Mouse (Mus musculus) cerebellum, postnatal 36 days (tissue): ENCODE measurements at regions not wholly inside any gene's neighbourhood (a gene's known extent, or its start where the extent isn't known, plus 50 kb on each side); places are given as distances from the start of the nearest gene placed in this dataset.

Experiments used
- DNase-seq, 2 experiments: peaks; one replicate each; pipeline ENCODE4 v3.0.0; 2021 to 2022; ENCODE audit warnings: mixed read lengths in 2 of 2

GRCm38 (mm10) chr15:87290987-87291529 is 253.0 kb upstream of the Fam19a5 start:
- DNase-seq = no peak

GRCm38 (mm10) chr15:87319896-87320295 is 224.2 kb upstream of the Fam19a5 start:
- no peak for DNase-seq

- DNase-seq = peak; percentile 25 to 28
Measured at GRCm38 (mm10) chr15:87321067-87321985, 222.8 kb upstream of the Fam19a5 start.

GRCm38 (mm10) chr15:87325389-87325788 is 218.7 kb upstream of the Fam19a5 start:
- DNase-seq = no peak

- no peak for DNase-seq
Measured at GRCm38 (mm10) chr15:87326281-87326680, 217.8 kb upstream of the Fam19a5 start.

GRCm38 (mm10) chr15:87332441-87332840 is 211.7 kb upstream of the Fam19a5 start:
- no peak for DNase-seq

GRCm38 (mm10) chr15:87333527-87333926 is 210.6 kb upstream of the Fam19a5 start:
- DNase-seq = no peak

- no peak for DNase-seq
Measured at GRCm38 (mm10) chr15:87334430-87334829, 209.7 kb upstream of the Fam19a5 start.

GRCm38 (mm10) chr15:87335324-87335723 is 208.8 kb upstream of the Fam19a5 start:
- DNase-seq = no peak

- peak; percentile 71 to 72 for DNase-seq
Measured at GRCm38 (mm10) chr15:87335737-87336136, 208.4 kb upstream of the Fam19a5 start.

- no peak for DNase-seq
Measured at GRCm38 (mm10) chr15:87339904-87340303, 204.2 kb upstream of the Fam19a5 start.

GRCm38 (mm10) chr15:87342656-87343055 is 201.4 kb upstream of the Fam19a5 start:
- DNase-seq = peak in 1 of 2 experiments; percentile 38

- peak in 1 of 2 experiments; percentile 52 for DNase-seq
Measured at GRCm38 (mm10) chr15:87345826-87346225, 198.3 kb upstream of the Fam19a5 start.

- DNase-seq = peak; percentile 64 to 67
Measured at GRCm38 (mm10) chr15:87349533-87350247, 194.4 kb upstream of the Fam19a5 start.

- DNase-seq = no peak
Measured at GRCm38 (mm10) chr15:87352812-87353211, 191.3 kb upstream of the Fam19a5 start.

- DNase-seq = no peak
Measured at GRCm38 (mm10) chr15:87353886-87354285, 190.2 kb upstream of the Fam19a5 start.

GRCm38 (mm10) chr15:87360457-87360856 is 183.6 kb upstream of the Fam19a5 start:
- no peak for DNase-seq

- peak; percentile 54 to 56 for DNase-seq
Measured at GRCm38 (mm10) chr15:87365712-87366361, 178.3 kb upstream of the Fam19a5 start.

- no peak for DNase-seq
Measured at GRCm38 (mm10) chr15:87367381-87367780, 176.7 kb upstream of the Fam19a5 start.

- DNase-seq = peak; percentile 35 to 49
Measured at GRCm38 (mm10) chr15:87369381-87369780, 174.7 kb upstream of the Fam19a5 start.

GRCm38 (mm10) chr15:87369836-87370235 is 174.3 kb upstream of the Fam19a5 start:
- no peak for DNase-seq

GRCm38 (mm10) chr15:87370761-87371160 is 173.3 kb upstream of the Fam19a5 start:
- no peak for DNase-seq

GRCm38 (mm10) chr15:87374670-87375069 is 169.4 kb upstream of the Fam19a5 start:
- DNase-seq = no peak
